Mouse (Mus musculus) cerebellum, adult 2 months (tissue): ENCODE measurements around the gene Cdh3.

ENCODE experiments used
- CTCF ChIP-seq: fragments of 200-500 bp; IDR thresholded peaks from 2 replicates; pipeline ENCODE4 v1.5.1; 2011; ENCODE audit warnings: low read depth, mild to moderate bottlenecking, control low read depth, low read length, moderate library complexity, borderline replicate concordance; ENCODE audit not compliant: insufficient read depth
- POLR2A ChIP-seq: fragments of 200-500 bp; IDR thresholded peaks from 2 replicates; pipeline ENCODE4 v1.6.1; 2011; ENCODE audit warnings: low read length, control low read depth, borderline replicate concordance; ENCODE audit not compliant: insufficient read depth

GRCm38 (mm10) chr8:106606601-106607145 is 96.0 kb downstream of the Cdh3 start:
- TF ChIP-seq CTCF (no peak), POLR2A (no peak)
